Mouse (Mus musculus) small intestine, adult 2 months (tissue): Measurements from ENCODE around the gene Gm20388. TPM values are rescaled to one million over a fixed set of nuclear protein-coding genes. Genes with fewer than 3 reads are reported as not detected.

Experiments used
- H3K27ac ChIP-seq: fragments of 200-500 bp; 2 replicates; pipeline ENCODE4 v1.5.1; 2012; ENCODE audit warnings: low read depth, low read length, control low read depth, inconsistent platforms; ENCODE audit not compliant: insufficient read depth
- H3K27me3 ChIP-seq: fragments of 200-500 bp; 2 replicates; pipeline ENCODE4 v1.6.1; 2012; ENCODE audit warnings: mild to moderate bottlenecking, moderate library complexity, low read length, inconsistent platforms; ENCODE audit not compliant: control insufficient read depth, insufficient read depth
- H3K36me3 ChIP-seq: fragments of 200-500 bp; 2 replicates; pipeline ENCODE4 v1.6.1; 2012; ENCODE audit warnings: mild to moderate bottlenecking, low read length, control low read depth, inconsistent platforms; ENCODE audit not compliant: control insufficient read depth, insufficient read depth
- H3K4me1 ChIP-seq: fragments of 200-500 bp; 2 replicates; pipeline ENCODE4 v1.6.1; 2012; ENCODE audit warnings: low read length, inconsistent platforms, mixed read lengths; ENCODE audit not compliant: control insufficient read depth, insufficient read depth, insufficient read length
- H3K4me3 ChIP-seq: fragments of 200-500 bp; 2 replicates; pipeline ENCODE4 v1.5.1; 2012; ENCODE audit warnings: low read depth, mild to moderate bottlenecking, control low read depth, inconsistent platforms, low read length, moderate library complexity
- CTCF ChIP-seq: fragments of 200-500 bp; IDR thresholded peaks from 2 replicates; pipeline ENCODE4 v1.5.1; 2012; ENCODE audit warnings: low read depth, mild to moderate bottlenecking, control low read depth, inconsistent platforms, low read length, moderate library complexity, mixed read lengths; ENCODE audit not compliant: insufficient replicate concordance, insufficient read length; ENCODE audit errors: extremely low read depth
- POLR2A ChIP-seq: fragments of 200-500 bp; IDR thresholded peaks from 2 replicates; pipeline ENCODE4 v1.6.1; 2012; ENCODE audit warnings: low read depth, mild to moderate bottlenecking, control low read depth, inconsistent platforms, low read length, moderate library complexity
- WGBS: fragments of 180-500 bp; shearing (Covaris S2); methylation state at CpG from one replicate; pipeline ENCODE4 v1.1.7; 2018; 5-methylcytosine and 5-hydroxymethylcytosine counted together
- polyA plus RNA-seq: library from polyadenylated mRNA; depleted of rRNA; stranded (reverse); fragments of >200 nt; gene quantifications from 2 replicates; pipeline ENCODE4 v1.2.3, GENCODE M21; 2012

Gm20388 gene
- polyA plus RNA-seq, 1 experiment: 37.3 TPM

GRCm38 (mm10) chr8:124106328-124107195 is 4195.9 kb downstream of the Gm20388 start:
- Histone ChIP-seq H3K27me3 (no peaks in the 10 kb centered on the region), H3K4me1 (no peaks in the 10 kb centered on the region), H3K36me3 (no peaks in the 10 kb centered on the region), H3K27ac (no peak overlapping the region), H3K4me3 (no peak overlapping the region)
- TF ChIP-seq POLR2A: no peak
- no peak for TF ChIP-seq CTCF
- 84% methylated on average over 7 of the region's 7 CpGs for WGBS

- Histone ChIP-seq H3K4me1 (no peaks in the 10 kb centered on the region), H3K4me3 (no peak overlapping the region), H3K36me3 (no peaks in the 10 kb centered on the region), H3K27ac (no peak overlapping the region), H3K27me3 (no peaks in the 10 kb centered on the region)
- 36% methylated on average over 10 of the region's 10 CpGs for WGBS
- TF ChIP-seq POLR2A (no peak), CTCF (no peak)
Observed at GRCm38 (mm10) chr8:124113108-124113507, 4202.5 kb downstream of the Gm20388 start.

- Histone ChIP-seq H3K36me3 (no peaks in the 10 kb centered on the region), H3K4me3 (no peak overlapping the region), H3K27ac (no peak overlapping the region), H3K4me1 (no peaks in the 10 kb centered on the region), H3K27me3 (no peaks in the 10 kb centered on the region)
- 94% methylated on average over 20 of the region's 20 CpGs for WGBS
- TF ChIP-seq POLR2A: no peak
- TF ChIP-seq CTCF: no peak
Observed at GRCm38 (mm10) chr8:124125241-124125640, 4214.6 kb downstream of the Gm20388 start.

GRCm38 (mm10) chr8:124137261-124137660 is 4226.6 kb downstream of the Gm20388 start:
- TF ChIP-seq POLR2A (no peak), CTCF (no peak)
- WGBS: 77% methylated on average over 5 of the region's 5 CpGs
- Histone ChIP-seq H3K36me3 (no peaks in the 10 kb centered on the region), H3K27ac (no peak overlapping the region), H3K27me3 (no peaks in the 10 kb centered on the region), H3K4me3 (no peak overlapping the region), H3K4me1 (no peaks in the 10 kb centered on the region)

- no peaks in the 10 kb centered on the region for H3K36me3 ChIP-seq
- TF ChIP-seq CTCF (no peak), POLR2A (no peak)
- WGBS: 68% methylated on average over 11 of the region's 11 CpGs
- H3K27ac ChIP-seq: no peak overlapping the region
- no peaks in the 10 kb centered on the region for H3K4me1 ChIP-seq
- H3K4me3 ChIP-seq: no peak overlapping the region
- H3K27me3 ChIP-seq: no peaks in the 10 kb centered on the region
Observed at GRCm38 (mm10) chr8:124140211-124140790, 4229.7 kb downstream of the Gm20388 start.

GRCm38 (mm10) chr8:124140868-124141431 is 4230.3 kb downstream of the Gm20388 start:
- no peaks in the 10 kb centered on the region for H3K36me3 ChIP-seq
- 72% methylated on average over 20 of the region's 20 CpGs for WGBS
- no peak for TF ChIP-seq CTCF
- TF ChIP-seq POLR2A: no peak

More at GRCm38 (mm10) chr8:124140868-124141431, 4230.3 kb downstream of the Gm20388 start:
- Histone ChIP-seq H3K27me3 (no peaks in the 10 kb centered on the region), H3K4me1 (no peaks in the 10 kb centered on the region), H3K4me3 (no peak overlapping the region), H3K27ac (no peak overlapping the region)
